Mouse (Mus musculus): ENCODE results near the gene C9.

C9 gene

DNA sequence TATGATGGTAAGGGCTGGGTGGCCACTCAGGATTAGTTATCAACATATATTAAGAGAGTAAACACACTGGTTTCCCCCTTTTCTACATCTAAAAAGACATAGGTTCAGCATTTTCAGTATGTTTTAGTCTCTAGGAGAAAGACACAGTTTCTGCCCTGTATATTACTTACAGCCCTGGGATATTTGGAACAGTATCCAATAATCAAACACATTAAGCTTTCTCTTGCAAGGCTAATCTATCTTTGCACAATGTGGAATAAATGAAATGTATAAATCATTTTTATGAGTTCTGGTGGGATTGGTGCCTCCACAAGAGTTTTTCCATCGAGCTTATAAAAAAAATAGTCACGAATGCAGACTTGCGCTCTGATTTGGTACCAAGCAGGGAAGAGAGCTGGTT is 24.3 kb downstream of the C9 start:
- no peak for DNase-seq (ENCODE audit: extremely low spot score, low spot score)

DNA sequence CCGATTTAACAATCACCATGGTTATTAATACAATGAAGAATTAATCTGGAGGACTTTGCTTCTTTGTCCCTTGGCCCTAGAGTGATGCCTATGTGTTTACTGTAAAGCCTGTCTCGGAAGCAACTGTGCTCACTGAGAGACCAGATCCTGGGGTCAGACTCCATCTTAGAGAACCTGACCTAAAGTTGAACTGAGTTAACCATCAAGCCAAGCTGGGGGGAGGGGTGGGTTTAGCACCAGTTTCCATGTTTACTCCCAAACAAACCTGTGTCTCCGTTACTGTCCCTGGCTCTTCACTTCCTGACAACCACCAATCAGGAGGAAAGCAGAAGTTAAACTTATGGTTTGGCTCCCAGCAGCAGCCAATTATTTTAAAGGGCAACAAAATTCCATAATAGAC is 38.4 kb downstream of the C9 start:
- DNase-seq (ENCODE audit: extremely low spot score, low spot score), result no peak

DNA sequence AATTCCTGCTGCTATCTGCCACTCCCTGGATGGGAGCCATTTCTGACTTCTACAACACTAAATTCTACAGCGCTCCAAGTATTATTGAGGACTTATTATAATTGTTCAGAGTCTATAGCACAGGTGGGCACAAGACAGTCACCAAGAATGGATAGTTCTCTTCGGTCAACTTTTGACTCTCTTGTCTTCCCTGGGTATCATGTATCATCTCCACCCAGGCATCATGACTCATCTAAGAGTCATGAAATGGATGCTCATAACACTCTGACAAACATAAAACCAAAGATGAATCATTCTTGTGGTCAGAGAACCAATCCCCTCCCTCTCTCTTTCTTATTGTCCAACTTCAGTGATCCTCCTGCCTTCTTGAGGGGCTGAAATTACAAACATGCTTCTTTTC is 47.3 kb downstream of the C9 start:
- no peak for DNase-seq (ENCODE audit: extremely low spot score, low spot score)

DNA sequence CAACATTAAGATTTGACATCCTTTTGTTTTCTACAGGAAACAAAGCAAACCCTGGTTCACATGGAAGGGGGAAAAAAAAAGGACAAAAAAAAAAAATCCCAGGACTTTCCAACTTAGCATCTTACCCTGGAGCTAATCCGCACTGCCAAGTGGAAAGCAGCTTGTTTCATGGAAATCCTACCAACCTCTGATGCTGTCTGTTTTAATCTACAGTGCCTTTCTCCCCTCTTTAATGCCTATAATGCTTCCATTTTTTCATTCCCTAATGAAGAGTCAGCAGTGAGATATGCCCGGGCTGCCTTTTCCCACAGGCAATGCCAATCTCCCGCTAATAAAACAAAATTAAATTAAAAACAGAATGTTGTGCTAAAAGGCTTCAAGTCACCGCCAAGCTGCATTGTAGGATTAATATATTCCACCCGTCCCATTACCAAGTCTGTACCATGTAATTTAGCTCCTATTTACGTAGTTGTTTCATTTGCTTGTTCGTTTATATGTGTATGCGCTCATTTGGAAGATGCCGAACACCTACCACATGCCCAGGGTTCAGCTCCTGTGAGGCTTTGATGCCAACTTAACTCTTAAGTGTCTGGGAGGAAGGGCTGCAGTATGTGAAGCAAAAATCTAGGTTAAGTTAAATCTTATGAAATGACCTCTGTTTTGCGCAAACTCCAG is 53.4 kb downstream of the C9 start:
- DNase-seq (ENCODE audit: extremely low spot score, low spot score), result no peak

DNA sequence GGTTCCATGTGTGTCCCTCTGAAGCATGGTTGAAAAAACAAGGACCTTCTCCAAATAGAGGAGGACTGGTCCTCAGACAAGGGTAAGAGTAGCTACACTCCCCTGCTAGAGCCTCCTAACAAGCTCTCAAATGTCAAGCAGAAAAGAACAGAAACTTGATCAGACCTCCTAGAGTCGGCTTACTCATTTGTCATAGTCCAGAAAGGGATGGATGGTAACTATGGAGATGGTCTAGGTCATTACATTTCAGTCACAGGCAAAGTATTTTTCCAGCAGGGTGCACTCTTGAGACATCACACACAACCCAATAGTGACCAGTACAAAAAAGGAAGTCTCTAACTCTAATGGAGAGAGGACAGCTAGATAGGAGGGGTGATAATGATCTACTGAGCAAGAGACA is 55.7 kb downstream of the C9 start:
- DNase-seq (ENCODE audit: extremely low spot score, low spot score), result no peak

DNA sequence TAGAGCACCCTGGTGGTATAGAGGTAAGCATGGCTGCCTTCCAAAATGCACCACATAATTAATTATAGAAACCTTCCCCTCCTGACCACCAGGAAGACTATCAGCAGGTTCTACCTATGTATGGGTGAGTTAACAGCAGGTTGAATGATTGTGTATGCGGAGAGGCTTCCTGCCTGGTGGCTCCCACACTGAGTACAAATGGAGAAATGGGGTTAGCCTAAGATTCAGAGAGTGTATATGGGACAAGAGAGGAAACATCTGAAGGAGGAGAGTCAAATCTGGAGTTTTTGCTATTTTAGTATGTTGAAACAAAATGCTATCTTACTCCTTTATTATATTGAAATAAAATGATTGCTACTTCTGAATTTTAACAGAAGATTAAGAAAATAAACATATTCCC is 72.4 kb downstream of the C9 start:
- DNase-seq (ENCODE audit: extremely low spot score, low spot score), result no peak

DNA sequence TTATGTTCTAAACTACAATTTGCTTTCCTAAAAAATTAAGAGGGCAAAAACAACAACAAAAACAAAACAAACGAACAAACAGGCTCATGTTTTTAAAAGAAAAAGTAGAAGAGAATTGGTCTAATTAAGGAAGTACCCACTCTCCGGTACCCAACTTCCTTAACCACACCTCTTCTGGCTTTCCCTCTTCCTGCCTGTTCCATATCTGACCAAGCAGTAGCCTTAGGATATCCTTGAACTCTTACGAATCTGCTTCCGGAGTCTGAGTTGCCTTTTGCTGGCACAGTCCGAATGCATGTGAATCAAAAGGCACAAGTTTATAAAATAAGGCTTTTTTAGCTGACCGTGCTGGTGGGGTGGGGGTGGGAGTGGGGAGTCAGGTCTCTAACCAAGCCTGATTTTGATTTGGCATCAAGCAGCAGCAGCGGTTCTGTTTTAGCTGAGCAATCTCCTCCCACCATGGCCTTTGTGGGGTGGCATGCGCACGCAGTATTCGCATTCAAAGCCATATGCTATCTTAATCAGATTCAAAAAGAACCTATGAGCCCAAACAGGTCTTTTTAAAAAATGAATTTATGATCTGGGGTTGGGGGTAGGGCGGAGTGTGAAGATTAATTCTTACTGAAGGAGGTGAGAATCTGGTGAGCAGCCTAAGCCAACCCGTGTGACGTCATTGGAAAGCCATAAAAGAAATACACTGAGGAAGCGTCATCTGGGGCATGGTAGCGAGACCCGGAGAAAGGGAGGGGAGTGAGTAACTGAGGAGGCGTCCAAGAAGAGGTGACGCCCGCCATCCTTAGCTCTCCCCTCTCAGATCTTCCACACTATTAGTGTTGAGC is 74.5 kb downstream of the C9 start:
- DNase-seq (ENCODE audit: extremely low spot score, low spot score), result no peak

DNA sequence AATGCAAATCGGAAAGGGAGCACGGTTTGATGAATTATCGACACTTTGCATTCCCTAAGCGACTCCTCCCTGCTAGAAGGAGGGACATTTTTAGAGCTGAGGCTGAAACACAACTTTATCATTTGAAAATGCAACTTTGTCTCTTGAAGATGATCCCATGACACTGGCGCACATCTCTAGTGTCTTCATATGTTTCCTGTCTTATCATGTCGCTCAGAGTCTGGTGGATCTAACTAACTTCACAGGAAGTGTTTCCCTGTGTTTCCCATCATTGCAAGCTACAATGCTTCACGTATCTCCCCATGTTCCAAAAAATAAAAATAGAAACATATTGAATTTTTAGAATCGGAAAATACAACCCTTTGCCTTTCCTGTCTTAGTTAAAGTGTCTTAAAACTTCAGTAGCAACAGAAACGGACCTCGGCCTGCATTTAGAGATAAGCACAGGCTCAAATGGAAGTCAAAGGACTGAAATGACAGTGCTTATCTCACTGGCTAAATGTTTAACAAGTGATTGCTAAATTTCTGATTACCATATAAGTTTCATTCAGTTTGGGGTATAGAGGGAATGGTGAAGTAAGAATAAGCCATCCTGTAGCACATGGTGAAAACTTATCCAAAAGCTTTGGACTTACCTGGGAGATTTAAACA is 75.5 kb downstream of the C9 start:
- no peak for DNase-seq (ENCODE audit: extremely low spot score, low spot score)

DNA sequence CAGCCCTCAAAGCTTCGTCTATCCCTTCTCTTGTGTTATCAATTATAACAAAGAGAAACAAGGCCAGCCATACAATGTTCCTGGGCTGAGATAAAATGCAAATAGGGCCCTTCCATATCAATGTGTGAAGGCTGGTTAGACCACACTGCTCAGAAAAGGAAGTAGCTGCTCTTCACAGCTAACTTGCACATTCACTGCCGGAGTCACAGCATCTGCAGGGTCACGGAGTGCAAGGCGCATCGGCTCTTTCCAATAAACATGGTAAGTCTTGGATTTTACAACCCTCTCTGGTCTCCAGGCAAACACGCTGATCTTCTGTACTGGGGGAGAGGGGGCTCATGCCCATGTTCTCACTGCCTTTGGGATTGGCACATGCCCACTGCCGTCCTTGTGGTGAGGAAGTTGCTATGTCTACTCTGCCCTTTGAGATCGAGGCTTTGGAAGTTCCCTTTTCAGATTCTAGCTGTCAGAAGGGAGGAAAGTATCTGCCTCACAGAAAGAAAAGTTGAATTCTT is 77.6 kb downstream of the C9 start, which contains the start of gene Fyb:
Fyb (plus strand) TSS at position 201 of the 515 bp plus-strand sequence.
- no peak for DNase-seq (ENCODE audit: extremely low spot score, low spot score)

DNA sequence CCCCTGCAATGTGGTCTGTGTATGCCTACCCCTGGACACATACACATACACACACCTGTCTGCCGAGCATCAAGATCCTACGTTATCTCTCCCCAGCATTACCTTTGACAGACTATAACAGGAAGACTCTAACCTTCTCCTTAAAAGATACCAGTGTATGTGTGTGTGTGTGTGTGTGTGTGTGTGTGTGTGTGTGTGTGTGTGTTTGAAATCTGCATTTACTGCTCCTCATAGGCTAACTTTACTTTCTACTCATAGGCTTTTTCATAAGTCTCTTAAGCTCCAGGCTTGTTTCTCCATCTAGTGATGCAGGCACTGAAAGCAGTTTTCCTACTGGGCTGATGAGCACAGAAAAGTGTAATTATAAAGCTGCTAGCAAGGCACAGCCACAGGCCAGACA is 79.7 kb downstream of the C9 start:
- no peak for DNase-seq (ENCODE audit: extremely low spot score, low spot score)

DNA sequence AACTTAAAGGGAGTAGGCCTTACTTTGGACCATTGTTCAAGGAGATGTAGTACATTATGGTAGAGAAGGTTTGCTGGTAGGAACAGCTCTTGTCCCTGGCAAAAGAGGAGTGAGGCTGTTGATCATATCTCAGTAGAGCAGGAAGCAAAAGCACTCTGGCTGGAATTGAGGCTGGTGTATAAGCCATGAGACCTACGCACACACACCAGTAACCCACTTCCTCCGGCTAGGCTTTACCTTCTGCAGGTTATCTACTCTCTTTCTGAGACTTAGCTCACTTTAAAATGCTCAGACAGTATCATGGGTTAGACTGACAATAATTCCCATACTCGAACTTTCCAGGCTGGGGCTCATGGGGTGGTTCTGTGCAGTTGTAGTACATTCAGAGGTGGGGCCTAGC is 80.3 kb downstream of the C9 start:
- no peak for DNase-seq (ENCODE audit: extremely low spot score, low spot score)

DNA sequence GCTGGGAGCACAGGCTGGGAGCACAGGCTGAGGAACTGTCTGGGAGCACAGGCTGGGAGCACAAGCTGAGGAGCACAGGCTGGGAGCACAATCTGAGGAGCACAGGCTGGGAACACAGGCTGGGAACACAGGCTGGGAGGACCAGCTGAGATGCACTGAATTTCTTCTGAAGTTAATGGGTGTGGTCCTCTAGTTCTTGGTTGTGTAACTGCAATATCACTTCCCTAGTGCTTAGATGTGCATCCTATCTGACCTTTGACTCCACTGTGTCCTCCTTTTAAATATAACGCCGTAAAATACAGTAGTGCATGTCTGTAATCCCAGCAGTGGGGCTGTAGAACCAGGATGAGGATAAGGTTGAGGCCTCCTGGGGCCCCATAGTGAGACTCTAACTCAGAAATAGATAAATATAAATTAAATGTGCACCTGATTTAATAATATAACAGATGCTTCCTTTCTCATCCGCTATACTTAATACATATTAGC is 88.8 kb downstream of the C9 start:
- no peak for DNase-seq (ENCODE audit: extremely low spot score, low spot score)

DNA sequence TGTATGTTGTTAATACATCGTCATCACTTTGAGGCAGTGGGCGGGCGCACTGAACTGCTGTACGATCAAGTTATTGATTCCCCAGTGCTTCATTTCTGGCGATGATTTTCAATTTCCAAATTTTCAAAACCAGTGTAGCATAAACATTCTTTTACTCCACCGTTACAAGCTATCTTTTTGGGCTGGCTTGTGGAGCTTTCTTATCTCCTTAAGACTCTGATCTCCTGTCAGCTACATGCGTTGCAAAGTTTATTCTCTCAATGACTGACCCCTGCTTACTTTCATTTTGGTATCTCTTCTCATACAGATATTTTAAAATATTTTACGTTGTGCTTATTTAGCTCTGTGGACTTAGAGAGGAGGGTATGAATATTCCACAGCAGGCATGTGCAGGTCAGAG is 89.5 kb downstream of the C9 start:
- no peak for DNase-seq (ENCODE audit: extremely low spot score, low spot score)

DNA sequence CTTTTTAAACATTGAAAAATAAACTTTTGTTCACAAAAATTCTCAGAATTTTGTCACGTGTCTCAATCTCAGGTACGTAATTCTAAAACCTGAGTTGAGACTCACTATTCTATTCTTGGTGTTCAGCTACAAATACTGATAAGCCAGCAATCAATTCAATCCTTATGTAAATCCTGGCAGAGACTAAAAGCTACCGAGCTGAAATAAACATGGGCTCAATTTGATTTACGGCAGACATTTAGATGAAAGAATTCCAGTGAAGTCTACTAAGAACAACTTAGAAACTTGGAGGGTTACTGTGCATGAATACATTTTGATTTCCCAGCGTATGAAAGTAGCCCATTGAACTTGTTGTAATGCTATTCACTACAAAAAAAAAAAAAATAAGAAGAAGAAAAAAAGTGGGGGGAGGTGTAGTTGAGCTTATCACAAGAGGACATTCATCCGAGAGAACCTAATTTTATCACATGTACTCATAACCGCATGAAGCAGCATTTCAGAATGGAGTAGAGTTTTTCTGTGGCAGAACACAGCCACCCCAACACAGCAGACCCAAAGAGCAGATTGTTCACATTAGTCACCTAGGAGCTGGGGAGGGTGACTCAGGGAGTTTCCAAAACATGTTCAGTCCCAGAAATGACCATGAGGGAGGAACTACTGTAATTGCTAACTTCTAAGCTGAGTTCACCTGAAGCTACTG is 94.7 kb downstream of the C9 start:
- no peak for DNase-seq (ENCODE audit: extremely low spot score, low spot score)
